Mouse (Mus musculus) embryonic facial prominence, embryonic 15.5 days (tissue): Measurements from ENCODE around the gene Uqcc3. TPM values are rescaled to one million over a fixed set of nuclear protein-coding genes. Genes with fewer than 3 reads are reported as not detected.

Experiments
- ATAC-seq: fragments of 200-750 bp; cut with Nextera tagmentation; 2 replicates; pipeline ENCODE4 v1.8.0; 2017; ENCODE audit warnings: low read depth, moderate TSS enrichment; ENCODE audit not compliant: insufficient number of reproducible peaks, low FRiP score, low TSS enrichment
- H3K27ac ChIP-seq: fragments of 300-500 bp; sonication (generic); replicated peaks from 2 replicates; pipeline ENCODE4 v1.5.1; 2015; ENCODE audit warnings: mild to moderate bottlenecking, inconsistent platforms
- H3K27me3 ChIP-seq: fragments of 300-500 bp; sonication (generic); 2 replicates; pipeline ENCODE4 v1.6.1; 2015; ENCODE audit warnings: inconsistent platforms
- H3K36me3 ChIP-seq: fragments of 300-500 bp; sonication (generic); 2 replicates; pipeline ENCODE4 v1.6.1; 2015; ENCODE audit warnings: mild to moderate bottlenecking, inconsistent platforms
- H3K4me1 ChIP-seq: fragments of 300-500 bp; sonication (generic); 2 replicates; pipeline ENCODE4 v1.6.1; 2015; ENCODE audit warnings: inconsistent platforms
- H3K4me2 ChIP-seq: fragments of 300-500 bp; sonication (generic); replicated peaks from 2 replicates; pipeline ENCODE4 v1.6.1; 2015; ENCODE audit warnings: mild to moderate bottlenecking, inconsistent platforms
- H3K4me3 ChIP-seq: fragments of 300-500 bp; sonication (generic); replicated peaks from 2 replicates; pipeline ENCODE4 v1.5.1; 2015; ENCODE audit warnings: mild to moderate bottlenecking, inconsistent platforms
- H3K9ac ChIP-seq: fragments of 300-500 bp; sonication (generic); 2 replicates; pipeline ENCODE4 v1.6.1; 2015; ENCODE audit warnings: inconsistent platforms
- H3K9me3 ChIP-seq: fragments of 300-500 bp; sonication (generic); replicated peaks from 2 replicates; pipeline ENCODE4 v1.6.1; 2016; ENCODE audit warnings: inconsistent platforms
- WGBS: fragments of 180-500 bp; shearing (Covaris S2); methylation state at CpG from one replicate; pipeline ENCODE4 v1.1.7; 2015; 5-methylcytosine and 5-hydroxymethylcytosine counted together
- polyA plus RNA-seq: library from polyadenylated mRNA; unstranded; fragments of >200 nt; fragmentation: Nextera tagmentation; extraction: Ambion mirVana; gene quantifications from 2 replicates; pipeline ENCODE4 v1.2.1, GENCODE M21; 2015

Uqcc3 gene
- 63.3 and 65.1 TPM in 2 replicates for polyA plus RNA-seq

- peak; percentile 96 for ATAC-seq
- H3K27ac ChIP-seq, result peak within 1 kb of the TSS; percentile 90
- H3K36me3 ChIP-seq, result peaks cover 19% of the 10 kb centered on the region
- H3K27me3 ChIP-seq, result no peaks in the 10 kb centered on the region
- peaks cover 15% of the 10 kb centered on the region for H3K4me1 ChIP-seq
- WGBS, result under 1% methylated on average over 42 of the region's 42 CpGs
- peak within 1 kb of the TSS; percentile 76 for H3K4me2 ChIP-seq
- H3K9me3 ChIP-seq, result no peaks in the 10 kb centered on the region
- H3K4me3 ChIP-seq, result peak within 1 kb of the TSS; percentile 76
- H3K9ac ChIP-seq, result peak within 1 kb of the TSS; percentile 86
Observed at GRCm38 (mm10) chr19:8880311-8881033, at the start of gene Uqcc3. Uqcc3 (minus strand) TSS chr19:8880923.

- H3K4me3 ChIP-seq, result peak overlapping the region; percentile 84
- H3K4me1 ChIP-seq, result peaks cover 18% of the 10 kb centered on the region
- peak overlapping the region; percentile 73 for H3K4me2 ChIP-seq
- H3K9ac ChIP-seq, result peak overlapping the region; percentile 68
- no peaks in the 10 kb centered on the region for H3K27me3 ChIP-seq
- H3K36me3 ChIP-seq, result peaks cover 54% of the 10 kb centered on the region
- WGBS, result 8% methylated on average over 11 of the region's 11 CpGs
- H3K27ac ChIP-seq, result peak overlapping the region; percentile 83
- no peak for ATAC-seq
- no peaks in the 10 kb centered on the region for H3K9me3 ChIP-seq
Observed at GRCm38 (mm10) chr19:8930117-8930516, 49.4 kb upstream of the Uqcc3 start.

- Histone ChIP-seq H3K27ac (peak within 1 kb of the TSS; percentile 83), H3K4me3 (peak within 1 kb of the TSS; percentile 84), H3K9me3 (no peaks in the 10 kb centered on the region), H3K4me1 (peaks cover 18% of the 10 kb centered on the region), H3K9ac (peak within 1 kb of the TSS; percentile 68), H3K27me3 (no peaks in the 10 kb centered on the region), H3K36me3 (peaks cover 48% of the 10 kb centered on the region), H3K4me2 (peak within 1 kb of the TSS; percentile 73)
- ATAC-seq, result peak; percentile 76
- under 1% methylated on average over 61 of the region's 74 CpGs for WGBS
Observed at GRCm38 (mm10) chr19:8929224-8930088, 48.7 kb upstream of the Uqcc3 start, which contains the start of the genes Rom1 and Eml3. Rom1 (minus strand) TSS chr19:8929356. Eml3 (plus strand) TSS chr19:8929552.

GRCm38 (mm10) chr19:8928689-8929223 is 48.0 kb upstream of the Uqcc3 start:
- 17% methylated on average over 16 of the region's 16 CpGs for WGBS
- Histone ChIP-seq H3K4me2 (peak overlapping the region; percentile 73), H3K27me3 (no peaks in the 10 kb centered on the region), H3K4me3 (peak overlapping the region; percentile 84), H3K27ac (peak overlapping the region; percentile 83), H3K9me3 (no peaks in the 10 kb centered on the region), H3K4me1 (peaks cover 18% of the 10 kb centered on the region), H3K9ac (peak overlapping the region; percentile 68), H3K36me3 (peaks cover 42% of the 10 kb centered on the region)
- ATAC-seq, result peak; percentile 16; the same call in 1 of the 2 replicates

GRCm38 (mm10) chr19:8927891-8928525 is 47.3 kb upstream of the Uqcc3 start:
- no peak overlapping the region for H3K9ac ChIP-seq
- 84% methylated on average over 12 of the region's 12 CpGs for WGBS
- ATAC-seq, result no peak

GRCm38 (mm10) chr19:8926766-8927165 is 46.0 kb upstream of the Uqcc3 start:
- Histone ChIP-seq H3K4me3 (no peak overlapping the region), H3K27ac (0 out of 2 replicates have a peak overlapping the region, but pooled peaks have one; percentile 48), H3K4me1 (peaks cover 23% of the 10 kb centered on the region), H3K27me3 (no peaks in the 10 kb centered on the region), H3K9ac (no peak overlapping the region), H3K36me3 (peaks cover 31% of the 10 kb centered on the region; the same call in 1 of the 2 replicates), H3K9me3 (no peaks in the 10 kb centered on the region), H3K4me2 (no peak overlapping the region)
- ATAC-seq, result no peak
- 73% methylated on average over 2 of the region's 2 CpGs for WGBS

More at GRCm38 (mm10) chr19:8927891-8928525, 47.3 kb upstream of the Uqcc3 start:
- H3K4me1 ChIP-seq, result peaks cover 18% of the 10 kb centered on the region
- H3K9me3 ChIP-seq, result no peaks in the 10 kb centered on the region
- no peak overlapping the region for H3K4me2 ChIP-seq
- no peak overlapping the region for H3K27ac ChIP-seq
- peaks cover 36% of the 10 kb centered on the region for H3K36me3 ChIP-seq
- H3K4me3 ChIP-seq, result no peak overlapping the region
- no peaks in the 10 kb centered on the region for H3K27me3 ChIP-seq

GRCm38 (mm10) chr19:8921741-8922140 is 41.0 kb upstream of the Uqcc3 start:
- no peak overlapping the region for H3K9ac ChIP-seq
- 49% methylated on average over 9 of the region's 9 CpGs for WGBS
- H3K27ac ChIP-seq, result no peak overlapping the region
- no peak for ATAC-seq
- H3K4me3 ChIP-seq, result peak overlapping the region; percentile 82
- H3K4me2 ChIP-seq, result peak overlapping the region; percentile 75
- peaks cover 21% of the 10 kb centered on the region; the same call in 1 of the 2 replicates for H3K36me3 ChIP-seq
- H3K27me3 ChIP-seq, result no peaks in the 10 kb centered on the region
- peaks cover 20% of the 10 kb centered on the region for H3K4me1 ChIP-seq
- H3K9me3 ChIP-seq, result no peaks in the 10 kb centered on the region

GRCm38 (mm10) chr19:8920836-8921291 is 40.1 kb upstream of the Uqcc3 start:
- peak overlapping the region; percentile 94 for H3K27ac ChIP-seq
- peaks cover 20% of the 10 kb centered on the region for H3K4me1 ChIP-seq
- WGBS, result under 1% methylated on average over 6 of the region's 6 CpGs
- no peaks in the 10 kb centered on the region for H3K9me3 ChIP-seq
- peaks cover 22% of the 10 kb centered on the region for H3K36me3 ChIP-seq
- peak overlapping the region; percentile 76 for H3K9ac ChIP-seq
- ATAC-seq, result no peak
- peak overlapping the region; percentile 82 for H3K4me3 ChIP-seq
- H3K27me3 ChIP-seq, result no peaks in the 10 kb centered on the region
- H3K4me2 ChIP-seq, result peak overlapping the region; percentile 75

GRCm38 (mm10) chr19:8920073-8920736 is 39.5 kb upstream of the Uqcc3 start, which contains the start of gene B3gat3:
B3gat3 (plus strand) TSS chr19:8920374.
- no peaks in the 10 kb centered on the region for H3K9me3 ChIP-seq
- WGBS, result 1% methylated on average over 49 of the region's 50 CpGs
- H3K4me3 ChIP-seq, result peak within 1 kb of the TSS; percentile 82
- H3K4me1 ChIP-seq, result peaks cover 20% of the 10 kb centered on the region
- H3K27me3 ChIP-seq, result no peaks in the 10 kb centered on the region
- H3K27ac ChIP-seq, result peak within 1 kb of the TSS; percentile 94
- H3K9ac ChIP-seq, result peak within 1 kb of the TSS; percentile 76
- ATAC-seq, result peak; percentile 97
- peak within 1 kb of the TSS; percentile 75 for H3K4me2 ChIP-seq
- peaks cover 22% of the 10 kb centered on the region for H3K36me3 ChIP-seq

- H3K9me3 ChIP-seq, result no peaks in the 10 kb centered on the region
- H3K4me3 ChIP-seq, result peak overlapping the region; percentile 82
- no peaks in the 10 kb centered on the region for H3K27me3 ChIP-seq
- peaks cover 28% of the 10 kb centered on the region for H3K36me3 ChIP-seq
- peak overlapping the region; percentile 75 for H3K4me2 ChIP-seq
- H3K9ac ChIP-seq, result peak overlapping the region; percentile 76
- WGBS, result 66% methylated on average over 6 of the region's 6 CpGs
- H3K27ac ChIP-seq, result peak overlapping the region; percentile 94
- ATAC-seq, result no peak
- H3K4me1 ChIP-seq, result peaks cover 20% of the 10 kb centered on the region
Observed at GRCm38 (mm10) chr19:8919684-8920072, 39.0 kb upstream of the Uqcc3 start.
